Mouse (Mus musculus) ovary, adult 10 weeks (tissue): Measurements from ENCODE around the gene Gm37419. TPM values are rescaled to one million over a fixed set of nuclear protein-coding genes. Genes with fewer than 3 reads are reported as not detected.

Experiments
- polyA plus RNA-seq: library from polyadenylated mRNA; stranded (reverse); fragments of 350-450 nt; fragmentation: Illumina TruSeq; extraction: RNeasy Lipid Tissue Mini Kit (QIAGEN cat#74804); gene quantifications from one replicate; pipeline ENCODE4 v1.2.3, GENCODE M21; 2014

The Gm37419 gene
- polyA plus RNA-seq = not detected

DNA sequence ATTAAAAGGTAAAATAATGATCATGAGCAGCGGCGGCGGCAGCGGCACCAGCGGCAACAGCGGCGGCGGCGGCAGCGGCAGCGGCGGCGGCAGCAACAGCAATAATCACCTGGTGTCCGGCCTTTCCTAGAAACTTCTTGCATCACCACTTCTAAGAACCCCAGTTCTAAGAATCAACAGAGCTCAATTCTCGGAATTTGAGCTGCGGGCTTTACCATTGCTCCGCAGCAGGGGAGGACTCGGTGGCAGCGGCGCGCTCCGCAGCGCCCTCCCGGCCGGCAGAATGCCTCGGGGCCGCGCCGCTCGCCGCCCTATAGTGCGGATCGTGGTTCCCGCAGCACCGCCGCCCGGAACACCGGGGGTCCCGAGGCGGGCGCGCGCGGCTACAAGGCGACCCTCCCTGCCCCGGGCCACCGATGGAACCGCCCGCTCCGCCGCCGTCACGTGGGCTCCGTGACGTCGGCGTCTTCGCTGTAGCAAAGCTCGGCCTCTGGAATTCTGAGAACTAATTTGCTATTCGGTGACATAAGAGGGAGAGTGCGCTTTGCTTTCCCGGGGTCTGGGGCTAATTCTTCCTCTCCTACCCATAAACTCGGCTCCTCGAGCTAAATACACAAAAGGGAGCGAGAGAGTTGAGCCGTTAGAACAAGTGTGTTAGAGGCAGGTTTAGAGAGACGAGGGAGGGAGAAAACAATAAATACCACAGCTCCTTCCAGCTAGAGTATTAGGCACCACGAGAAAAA is at the start of gene Gm37419, which contains the start of gene Bcl6:
Gene Gm37419, plus strand, starts transcription at position 17 of the 743 bp plus-strand sequence.
Gene Bcl6, minus strand, starts transcription at position 387 of the 743 bp plus-strand sequence.

Other genes starting within 250 kb of the Gm37419 start
- not detected for gene Sst, start 97.5 kb upstream of the Gm37419 start, polyA plus RNA-seq
- not detected for gene Rtp2, start 56.1 kb upstream of the Gm37419 start, polyA plus RNA-seq
- 14.5 TPM for gene Bcl6, start 370 bp downstream of the Gm37419 start, polyA plus RNA-seq